ENCODE assay signal across 11 mouse cellular contexts in genomic region chr4:107018521-107018920, GRCm38 (mm10). TPM values are rescaled to one million over a fixed set of nuclear protein-coding genes. Genes with fewer than 3 reads are reported as not detected.
DNase-seq lines count a peak whose midpoint lies in the region; ATAC-seq and TF ChIP-seq lines count a peak whose summit lies in the region.
"Had no signal": no experiment of that assay in that cellular context is flagged by ENCODE, and none has a peak within 500 bp of the region (broad histone marks: within the 10 kb centered on the region; RNA-seq: fewer than 3 reads in every experiment).

No protein-coding gene starts in this region.

- no peak overlapping the region for H3K4me2 ChIP-seq in forebrain, embryonic 12.5 days
- no peak overlapping the region for H3K4me2 ChIP-seq in limb, embryonic 13.5 days (replicated peaks)
- no peak overlapping the region for H3K4me2 ChIP-seq in stomach, postnatal 0 days (replicated peaks; ENCODE audit: low read depth)
- H3K4me2 ChIP-seq: liver, embryonic 15.5 days; stomach, embryonic 15.5 days had no signal

- no peak overlapping the region for H3K9ac ChIP-seq in forebrain, embryonic 12.5 days
- peak overlapping the region; percentile 39; the same call in 1 of the 2 replicates for H3K9ac ChIP-seq in limb, embryonic 13.5 days
- 0 out of 2 replicates have a peak overlapping the region, but pooled peaks have one; percentile 5 for H3K9ac ChIP-seq in stomach, postnatal 0 days (ENCODE audit: low read length)
- H3K9ac ChIP-seq: liver, embryonic 15.5 days; stomach, embryonic 15.5 days had no signal

- H3K27ac ChIP-seq in forebrain, embryonic 12.5 days: peak overlapping the region; percentile 59
- H3K27ac ChIP-seq in forebrain, embryonic 10.5 days: no peak overlapping the region
- peak overlapping the region; percentile 67 for H3K27ac ChIP-seq in limb, embryonic 13.5 days
- H3K27ac ChIP-seq in stomach, postnatal 0 days (replicated peaks): no peak overlapping the region
- H3K27ac ChIP-seq: liver, embryonic 15.5 days; stomach, embryonic 15.5 days had no signal

- H3K4me1 ChIP-seq in forebrain, embryonic 12.5 days: peaks cover 94% of the 10 kb centered on the region
- H3K4me1 ChIP-seq in forebrain, embryonic 10.5 days: peaks cover 94% of the 10 kb centered on the region
- peaks cover 92% of the 10 kb centered on the region for H3K4me1 ChIP-seq in limb, embryonic 13.5 days
- H3K4me1 ChIP-seq in stomach, postnatal 0 days (replicated peaks; ENCODE audit: control insufficient read depth, insufficient read depth): peaks cover 3% of the 10 kb centered on the region; the same call in 1 of the 2 replicates

- H3K9me3 ChIP-seq in forebrain, embryonic 12.5 days: no peaks in the 10 kb centered on the region
- H3K9me3 ChIP-seq in forebrain, embryonic 10.5 days: no peaks in the 10 kb centered on the region
- H3K9me3 ChIP-seq in limb, embryonic 13.5 days: no peaks in the 10 kb centered on the region
- no peaks in the 10 kb centered on the region for H3K9me3 ChIP-seq in stomach, postnatal 0 days (ENCODE audit: control insufficient read depth, low read length)
- H3K9me3 ChIP-seq: liver, embryonic 15.5 days; stomach, embryonic 15.5 days had no signal

- ATAC-seq in forebrain, embryonic 12.5 days (ENCODE audit: low FRiP score): no peak
- no peak for ATAC-seq in limb, embryonic 13.5 days (ENCODE audit: low FRiP score, low read depth)
- ATAC-seq in stomach, postnatal 0 days (ENCODE audit: low FRiP score, low TSS enrichment): no peak
- ATAC-seq in monocyte, adult 5-6 weeks (replicated peaks; ENCODE audit: insufficient number of reproducible peaks, low FRiP score, low TSS enrichment, poor library complexity, severe bottlenecking): no peak

- WGBS in forebrain, embryonic 12.5 days: 79% methylated on average over 3 of the region's 3 CpGs
- 84% methylated on average over 3 of the region's 3 CpGs for WGBS in forebrain, embryonic 10.5 days
- 56% methylated on average over 3 of the region's 3 CpGs for WGBS in limb, embryonic 13.5 days
- 61% methylated on average over 3 of the region's 3 CpGs for WGBS in stomach, postnatal 0 days

- H3K36me3 ChIP-seq in forebrain, embryonic 12.5 days (replicated peaks): peaks cover 15% of the 10 kb centered on the region
- H3K36me3 ChIP-seq in forebrain, embryonic 10.5 days (replicated peaks): peaks cover 74% of the 10 kb centered on the region
- H3K36me3 ChIP-seq in limb, embryonic 13.5 days: peaks cover 26% of the 10 kb centered on the region
- H3K36me3 ChIP-seq in stomach, postnatal 0 days (ENCODE audit: control insufficient read depth, insufficient read depth, low read length): no peaks in the 10 kb centered on the region
- H3K36me3 ChIP-seq: stomach, embryonic 15.5 days had no signal

- no peak overlapping the region for H3K4me3 ChIP-seq in forebrain, embryonic 12.5 days (replicated peaks)
- H3K4me3 ChIP-seq in forebrain, embryonic 10.5 days: no peak overlapping the region
- H3K4me3 ChIP-seq in limb, embryonic 13.5 days: no peak overlapping the region
- H3K4me3 ChIP-seq in stomach, postnatal 0 days (ENCODE audit: low read depth, low read length): no peak overlapping the region
- H3K4me3 ChIP-seq: liver, embryonic 15.5 days; stomach, embryonic 15.5 days had no signal

- H3K27me3 ChIP-seq in forebrain, embryonic 12.5 days: peaks cover 6% of the 10 kb centered on the region
- H3K27me3 ChIP-seq in forebrain, embryonic 10.5 days (ENCODE audit: poor library complexity, severe bottlenecking): no peaks in the 10 kb centered on the region
- H3K27me3 ChIP-seq in limb, embryonic 13.5 days: no peaks in the 10 kb centered on the region
- H3K27me3 ChIP-seq in stomach, postnatal 0 days (ENCODE audit: control insufficient read depth, insufficient read depth, low read length): no peaks in the 10 kb centered on the region
- H3K27me3 ChIP-seq: liver, embryonic 15.5 days; stomach, embryonic 15.5 days had no signal

- DNase-seq in forebrain, embryonic 10.5 days (ENCODE audit: extremely low spot score, low spot score): no peak
- peak; percentile 15 for DNase-seq in lung, postnatal 10 days
- DNase-seq in lung, postnatal 25 days (ENCODE audit: low spot score): no peak
- no peak for DNase-seq in stomach, postnatal 0 days (ENCODE audit: low spot score)
- DNase-seq in yolk sac, embryonic 10.5 days (ENCODE audit: low spot score): no peak
- DNase-seq: B cell, adult 2 months had no signal

- no peak for TF ChIP-seq EP300 in stomach, postnatal 0 days (optimal IDR thresholded peaks at IDR 0.05)

- TF ChIP-seq CTCF in stomach, postnatal 0 days (IDR thresholded peaks at IDR 0.05; ENCODE audit: low read depth): no peak

RNA-seq across cellular contexts. Expression of gene Mrpl37, which starts 48.1 kb away (rescaled TPM):
- 81.5 and 83.2 TPM in 2 replicates for polyA plus RNA-seq in forebrain, embryonic 12.5 days (2016; fragmentation: Nextera tagmentation; extraction: Ambion mirVana)
- polyA plus RNA-seq in forebrain, embryonic 10.5 days (2016; fragmentation: Nextera tagmentation; extraction: Ambion mirVana): 131 and 132 TPM in 2 replicates
- polyA plus RNA-seq in limb, embryonic 13.5 days (2015; fragmentation: Nextera tagmentation; extraction: Ambion mirVana): 97.2 and 99.5 TPM in 2 replicates
- 52.6 and 54.6 TPM in 2 replicates for polyA plus RNA-seq in stomach, postnatal 0 days (2015; fragmentation: Nextera tagmentation; extraction: Ambion mirVana)
- 11.1 to 25.7 TPM (median 18.3 TPM) in 3 replicates for total RNA-seq in monocyte, adult 5-6 weeks (2017)

RNA-seq across cellular contexts. Expression of gene Cyb5rl, which starts 48.3 kb away (rescaled TPM):
- 6.0 and 7.0 TPM in 2 replicates for polyA plus RNA-seq in forebrain, embryonic 12.5 days (2016; fragmentation: Nextera tagmentation; extraction: Ambion mirVana)
- polyA plus RNA-seq in forebrain, embryonic 10.5 days (2016; fragmentation: Nextera tagmentation; extraction: Ambion mirVana): 8.9 and 11.3 TPM in 2 replicates
- polyA plus RNA-seq in limb, embryonic 13.5 days (2015; fragmentation: Nextera tagmentation; extraction: Ambion mirVana): 7.0 and 7.3 TPM in 2 replicates
- polyA plus RNA-seq in stomach, postnatal 0 days (2015; fragmentation: Nextera tagmentation; extraction: Ambion mirVana): 5.6 and 6.2 TPM in 2 replicates
- 0.64 to 7.9 TPM (median 1.5 TPM) in 3 replicates for total RNA-seq in monocyte, adult 5-6 weeks (2017)

Comparison
In these comparisons a context has a peak if more than half of its experiments do, and no peak if none do; other contexts are left out.
1. H3K27ac ChIP-seq: peak in forebrain, embryonic 12.5 days (single experiment) and limb, embryonic 13.5 days (single experiment); none in forebrain, embryonic 10.5 days (single experiment) and stomach, postnatal 0 days (single experiment).